Mouse (Mus musculus): ENCODE results near the gene Dhx16.

The Dhx16 gene

GRCm38 (mm10) chr17:35900636-35901035, 21.0 kb downstream of the Dhx16 start:
- DNase-seq: no peak

- no peak for DNase-seq
Measured at GRCm38 (mm10) chr17:35903343-35903991, 23.8 kb downstream of the Dhx16 start.

GRCm38 (mm10) chr17:35903992-35904355, 24.4 kb downstream of the Dhx16 start:
- peak; percentile 58 for DNase-seq

GRCm38 (mm10) chr17:35905587-35905986, 26.0 kb downstream of the Dhx16 start:
- no peak for DNase-seq

GRCm38 (mm10) chr17:35907609-35908008, 28.0 kb downstream of the Dhx16 start:
- no peak for DNase-seq

- no peak for DNase-seq
Measured at GRCm38 (mm10) chr17:35909186-35909918, 29.7 kb downstream of the Dhx16 start.

- peak; percentile 97 for DNase-seq
Measured at GRCm38 (mm10) chr17:35909919-35910369, 30.3 kb downstream of the Dhx16 start, which contains the start of gene Atat1. TSS of gene Atat1 (minus strand) at chr17:35910075.

- DNase-seq: no peak
Measured at GRCm38 (mm10) chr17:35914975-35915374, 35.4 kb downstream of the Dhx16 start.

- no peak for DNase-seq
Measured at GRCm38 (mm10) chr17:35915538-35916296, 36.1 kb downstream of the Dhx16 start.

- peak; percentile 99 for DNase-seq
Measured at GRCm38 (mm10) chr17:35916297-35917142, 36.9 kb downstream of the Dhx16 start, which contains the start of the genes Mrps18b and Ppp1r10. TSS of gene Mrps18b (minus strand) at chr17:35916389. TSS of gene Ppp1r10 (plus strand) at chr17:35916434.

GRCm38 (mm10) chr17:35917143-35917462, 37.5 kb downstream of the Dhx16 start:
- no peak for DNase-seq

GRCm38 (mm10) chr17:35917463-35918251, 38.0 kb downstream of the Dhx16 start:
- DNase-seq: peak; percentile 54

GRCm38 (mm10) chr17:35918276-35919059, 38.8 kb downstream of the Dhx16 start:
- peak; percentile 53 for DNase-seq

- peak; percentile 98 for DNase-seq
Measured at GRCm38 (mm10) chr17:35919060-35919715, 39.6 kb downstream of the Dhx16 start.

- no peak for DNase-seq
Measured at GRCm38 (mm10) chr17:35919864-35920301, 40.3 kb downstream of the Dhx16 start.

GRCm38 (mm10) chr17:35920384-35920783, 40.8 kb downstream of the Dhx16 start:
- DNase-seq: no peak

GRCm38 (mm10) chr17:35920862-35921562, 41.4 kb downstream of the Dhx16 start:
- peak; percentile 47 for DNase-seq

GRCm38 (mm10) chr17:35921710-35922109, 42.1 kb downstream of the Dhx16 start:
- DNase-seq: no peak

- DNase-seq: no peak
Measured at GRCm38 (mm10) chr17:35922566-35922965, 42.9 kb downstream of the Dhx16 start.

GRCm38 (mm10) chr17:35923281-35923680, 43.7 kb downstream of the Dhx16 start:
- no peak for DNase-seq

Measured in thymus, postnatal 14 days (tissue).